Mouse (Mus musculus) heart, embryonic 11.5 days (tissue): ENCODE data around the gene Gpsm3. TPM values are rescaled to one million over a fixed set of nuclear protein-coding genes. Genes with fewer than 3 reads are reported as not detected.
A peak's percentile ranks its signal among the peaks of the same experiment; 100 is the strongest.

Experiments used
- ATAC-seq: fragments of 200-750 bp; cut with Nextera tagmentation; replicated peaks from 2 replicates; pipeline ENCODE4 v1.8.0; 2017; ENCODE audit warnings: moderate library complexity; ENCODE audit not compliant: insufficient number of reproducible peaks, low FRiP score, low TSS enrichment
- H3K27ac ChIP-seq: fragments of 300-500 bp; sonication (generic); 2 replicates; pipeline ENCODE4 v1.5.1; 2014; ENCODE audit warnings: mild to moderate bottlenecking, low read depth, low read length
- H3K27me3 ChIP-seq: fragments of 300-500 bp; sonication (generic); 2 replicates; pipeline ENCODE4 v1.6.1; 2014; ENCODE audit warnings: mild to moderate bottlenecking, low read length, mixed read lengths; ENCODE audit not compliant: control insufficient read depth, insufficient read depth
- H3K36me3 ChIP-seq: fragments of 300-500 bp; sonication (generic); 2 replicates; pipeline ENCODE4 v1.6.1; 2014; ENCODE audit warnings: mild to moderate bottlenecking, low read length, moderate library complexity, mixed read lengths; ENCODE audit not compliant: control insufficient read depth, insufficient read depth
- H3K4me1 ChIP-seq: fragments of 300-500 bp; sonication (generic); 2 replicates; pipeline ENCODE4 v1.6.1; 2014; ENCODE audit warnings: low read length; ENCODE audit not compliant: control insufficient read depth, insufficient read depth
- H3K4me2 ChIP-seq: fragments of 300-500 bp; sonication (generic); 2 replicates; pipeline ENCODE4 v1.6.1; 2014; ENCODE audit warnings: mild to moderate bottlenecking, moderate library complexity
- H3K4me3 ChIP-seq: fragments of 300-500 bp; sonication (generic); 2 replicates; pipeline ENCODE4 v1.5.1; 2014; ENCODE audit warnings: low read depth, low read length
- H3K9ac ChIP-seq: fragments of 300-500 bp; sonication (generic); 2 replicates; pipeline ENCODE4 v1.6.1; 2014; ENCODE audit warnings: mild to moderate bottlenecking, low read depth, low read length, moderate library complexity
- H3K9me3 ChIP-seq: fragments of 300-500 bp; sonication (generic); replicated peaks from 2 replicates; pipeline ENCODE4 v1.6.1; 2016; ENCODE audit warnings: low read length; ENCODE audit not compliant: control insufficient read depth
- WGBS: fragments of 180-500 bp; shearing (Covaris S2); extraction: QIAGEN DNeasy Blood & Tissue Kit; methylation state at CpG from one replicate; pipeline ENCODE4 v1.1.7; 2014; ENCODE audit not compliant: insufficient replicate concordance; 5-methylcytosine and 5-hydroxymethylcytosine counted together
- polyA plus RNA-seq: library from polyadenylated mRNA; unstranded; fragments of >200 nt; fragmentation: Nextera tagmentation; extraction: Ambion mirVana; gene quantifications from 2 replicates; pipeline ENCODE4 v1.2.1, GENCODE M21; 2014

Gene Gpsm3
- polyA plus RNA-seq, 1 experiment from 2014 or later = 10.3 TPM

DNA sequence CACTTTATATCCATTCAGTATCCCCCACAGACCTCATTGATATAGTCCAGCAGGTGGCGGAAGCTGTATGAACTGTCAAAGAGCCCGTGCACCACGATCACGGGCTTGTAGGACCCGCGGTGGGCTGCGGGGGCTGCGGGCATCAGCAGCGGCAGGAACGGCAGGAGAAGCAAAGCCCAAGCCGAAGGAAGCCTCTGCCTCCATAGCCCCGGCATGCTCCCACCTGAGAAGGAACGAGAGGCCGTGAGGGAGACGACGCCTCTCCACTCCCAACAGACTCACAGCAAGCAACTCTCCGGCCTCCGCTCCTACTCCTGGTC lies 37.1 kb downstream of the Gpsm3 start:
- WGBS = 0% methylated on average over 18 of the region's 18 CpGs
- Histone ChIP-seq H3K9ac (peak overlapping the region; percentile 85), H3K27ac (peak overlapping the region; percentile 76; the same call in 1 of the 2 replicates), H3K4me2 (peak overlapping the region; percentile 90), H3K4me1 (peaks cover 29% of the 10 kb centered on the region), H3K4me3 (peak overlapping the region; percentile 80), H3K27me3 (peaks cover 29% of the 10 kb centered on the region), H3K36me3 (peaks cover 5% of the 10 kb centered on the region), H3K9me3 (no peaks in the 10 kb centered on the region)
- ATAC-seq = peak; percentile 17; the same call in 1 of the 2 replicates

DNA sequence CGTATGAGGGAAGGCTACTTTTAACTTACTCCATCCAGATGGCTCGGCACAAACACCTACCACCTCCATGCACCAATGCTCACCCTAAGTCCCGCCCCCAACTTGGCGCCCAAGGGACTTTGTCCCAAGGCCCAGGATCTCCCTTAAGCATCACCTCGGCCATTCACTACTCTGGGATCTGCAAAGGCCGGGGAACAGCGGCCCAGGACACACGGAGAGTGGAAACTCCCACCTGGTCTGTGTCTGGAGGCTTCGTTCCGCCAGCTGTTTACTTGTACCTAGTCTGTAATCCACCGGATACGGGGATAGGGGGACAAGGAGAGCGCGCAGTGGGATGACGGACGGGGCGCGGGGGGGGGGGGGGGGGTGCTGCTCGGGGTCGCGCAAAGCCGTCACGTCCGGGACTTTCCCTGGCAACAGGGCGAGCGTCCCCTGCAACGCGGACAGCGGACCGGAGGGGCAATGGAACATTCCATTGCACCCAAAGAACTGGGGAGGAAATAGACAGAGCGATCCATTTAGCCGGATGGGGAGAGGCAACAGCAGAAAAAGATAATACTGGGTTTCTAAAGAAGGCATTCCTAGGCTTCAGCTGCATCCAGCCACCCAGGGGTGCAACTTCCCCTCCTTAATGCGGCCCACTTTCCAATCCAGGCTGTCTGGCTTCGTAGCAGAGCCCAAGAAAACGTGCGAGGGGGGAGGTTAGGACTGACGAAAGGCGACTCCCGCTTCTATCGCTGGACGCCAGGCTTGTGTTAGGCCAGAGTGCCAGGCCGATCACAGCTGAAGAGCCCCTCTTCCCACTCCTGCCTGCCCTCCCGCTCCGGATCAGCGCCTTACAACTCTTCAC lies 37.7 kb downstream of the Gpsm3 start:
- Histone ChIP-seq H3K4me3 (peak overlapping the region; percentile 80), H3K27me3 (peaks cover 35% of the 10 kb centered on the region), H3K4me1 (peaks cover 32% of the 10 kb centered on the region), H3K4me2 (peak overlapping the region; percentile 90), H3K9me3 (no peaks in the 10 kb centered on the region), H3K27ac (peak overlapping the region; percentile 93), H3K36me3 (peaks cover 2% of the 10 kb centered on the region), H3K9ac (peak overlapping the region; percentile 85)
- peak; percentile 69 for ATAC-seq
- under 1% methylated on average over 37 of the region's 45 CpGs for WGBS

DNA sequence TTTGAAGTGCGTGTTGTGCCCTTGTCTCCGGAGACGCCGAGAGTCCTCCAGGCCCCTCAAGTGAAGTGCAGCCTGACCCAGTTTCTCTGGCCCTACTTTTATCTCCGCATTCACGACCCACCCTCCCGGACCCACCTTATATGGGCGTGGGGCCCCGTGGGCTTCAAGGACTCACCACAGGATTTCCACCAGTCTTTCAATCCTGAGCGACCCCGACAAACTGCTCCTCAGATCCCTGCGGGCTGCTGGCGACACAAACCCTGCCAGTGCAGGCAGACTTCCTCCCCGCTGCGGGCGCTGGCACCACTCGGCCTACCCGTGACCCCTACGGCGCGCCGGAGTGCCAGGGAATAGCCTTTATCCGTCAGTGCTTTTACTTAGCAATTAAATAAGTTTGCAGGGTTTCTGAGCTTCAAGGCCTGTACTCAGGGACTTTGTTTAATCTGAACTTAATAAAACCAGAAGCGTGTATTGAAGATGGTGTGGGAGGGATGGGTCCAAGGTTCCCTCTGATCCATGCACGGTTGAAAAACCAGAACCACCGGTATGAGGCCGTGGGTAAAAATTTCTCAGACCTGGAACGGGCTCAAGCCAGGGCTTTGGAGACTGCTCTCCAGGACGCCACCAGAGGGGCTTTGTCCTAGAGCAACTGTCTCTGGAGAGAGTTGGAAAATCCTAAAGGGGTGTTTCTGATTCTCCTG lies 38.5 kb downstream of the Gpsm3 start, which contains the start of gene Ppt2:
Ppt2 (minus strand) TSS at position 568 of the 701 bp plus-strand sequence.
- Histone ChIP-seq H3K4me2 (peak within 1 kb of the TSS; percentile 90), H3K4me1 (peaks cover 32% of the 10 kb centered on the region), H3K27ac (peak within 1 kb of the TSS; percentile 93), H3K36me3 (no peaks in the 10 kb centered on the region), H3K9ac (peak within 1 kb of the TSS; percentile 85), H3K27me3 (peaks cover 42% of the 10 kb centered on the region), H3K4me3 (peak within 1 kb of the TSS; percentile 80), H3K9me3 (no peaks in the 10 kb centered on the region)
- 4% methylated on average over 29 of the region's 29 CpGs for WGBS
- no peak; the same call in 1 of the 2 replicates for ATAC-seq

DNA sequence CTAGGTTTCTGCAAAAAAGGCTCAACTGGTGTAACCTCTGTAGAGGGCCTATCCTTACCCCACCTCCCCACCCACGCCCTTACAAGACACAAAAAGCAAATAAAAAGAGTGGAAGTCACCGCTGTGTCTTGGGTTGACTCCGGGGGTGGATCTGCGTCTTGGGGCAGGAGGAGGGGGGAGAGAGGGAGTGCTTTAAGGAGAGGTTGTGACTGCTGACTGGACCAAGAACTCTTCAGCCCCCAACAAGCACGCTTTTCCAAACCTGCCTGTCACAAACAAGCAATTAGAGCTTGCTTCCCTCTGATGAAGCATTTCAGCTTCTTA lies 39.0 kb downstream of the Gpsm3 start:
- peaks cover 46% of the 10 kb centered on the region for H3K27me3 ChIP-seq

DNA sequence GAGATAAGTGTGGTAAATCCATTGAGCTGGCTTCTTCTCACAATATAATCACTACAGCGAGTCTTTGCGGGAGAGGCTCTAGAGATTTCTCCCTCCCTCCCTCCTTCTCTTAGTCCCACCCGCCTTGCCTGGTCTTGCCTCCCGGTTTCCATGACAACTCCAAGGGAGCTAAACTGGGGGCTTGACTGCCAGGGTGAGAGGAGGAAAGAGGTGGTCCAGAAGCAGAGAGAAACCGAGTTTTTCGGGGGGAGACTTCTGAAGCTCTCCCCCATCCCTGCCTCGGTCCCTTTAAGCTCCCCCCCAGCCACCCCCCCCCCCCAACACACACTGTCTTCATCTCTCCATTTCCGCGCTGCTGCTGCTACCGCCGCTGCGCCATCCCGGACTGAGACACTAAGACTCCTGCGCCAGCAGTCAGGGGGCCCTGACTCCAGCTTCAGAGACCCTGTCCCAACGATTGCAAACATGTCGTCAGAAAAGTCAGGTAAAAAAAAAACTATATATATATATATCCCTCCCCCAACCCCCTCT lies 39.7 kb downstream of the Gpsm3 start, which contains the start of gene Prrt1:
Prrt1 (plus strand) TSS at position 313 of the 531 bp plus-strand sequence.
- peak within 1 kb of the TSS; percentile 90 for H3K4me2 ChIP-seq
- 2% methylated on average over 16 of the region's 16 CpGs for WGBS
- no peaks in the 10 kb centered on the region for H3K36me3 ChIP-seq
- no peaks in the 10 kb centered on the region for H3K9me3 ChIP-seq
- peaks cover 32% of the 10 kb centered on the region for H3K4me1 ChIP-seq
- peak within 1 kb of the TSS; percentile 93; the same call in 1 of the 2 replicates for H3K27ac ChIP-seq
- ATAC-seq = no peak
- peaks cover 49% of the 10 kb centered on the region for H3K27me3 ChIP-seq
- H3K4me3 ChIP-seq = peak within 1 kb of the TSS; percentile 80
- H3K9ac ChIP-seq = peak within 1 kb of the TSS; percentile 85

More for the DNA sequence above, 39.0 kb downstream of the Gpsm3 start:
- Histone ChIP-seq H3K36me3 (no peaks in the 10 kb centered on the region), H3K4me2 (peak overlapping the region; percentile 90), H3K4me3 (peak overlapping the region; percentile 80), H3K9ac (peak overlapping the region; percentile 85; the same call in 1 of the 2 replicates), H3K27ac (no peak overlapping the region), H3K4me1 (peaks cover 32% of the 10 kb centered on the region), H3K9me3 (no peaks in the 10 kb centered on the region)
- ATAC-seq = no peak
- 23% methylated on average over 5 of the region's 5 CpGs for WGBS

DNA sequence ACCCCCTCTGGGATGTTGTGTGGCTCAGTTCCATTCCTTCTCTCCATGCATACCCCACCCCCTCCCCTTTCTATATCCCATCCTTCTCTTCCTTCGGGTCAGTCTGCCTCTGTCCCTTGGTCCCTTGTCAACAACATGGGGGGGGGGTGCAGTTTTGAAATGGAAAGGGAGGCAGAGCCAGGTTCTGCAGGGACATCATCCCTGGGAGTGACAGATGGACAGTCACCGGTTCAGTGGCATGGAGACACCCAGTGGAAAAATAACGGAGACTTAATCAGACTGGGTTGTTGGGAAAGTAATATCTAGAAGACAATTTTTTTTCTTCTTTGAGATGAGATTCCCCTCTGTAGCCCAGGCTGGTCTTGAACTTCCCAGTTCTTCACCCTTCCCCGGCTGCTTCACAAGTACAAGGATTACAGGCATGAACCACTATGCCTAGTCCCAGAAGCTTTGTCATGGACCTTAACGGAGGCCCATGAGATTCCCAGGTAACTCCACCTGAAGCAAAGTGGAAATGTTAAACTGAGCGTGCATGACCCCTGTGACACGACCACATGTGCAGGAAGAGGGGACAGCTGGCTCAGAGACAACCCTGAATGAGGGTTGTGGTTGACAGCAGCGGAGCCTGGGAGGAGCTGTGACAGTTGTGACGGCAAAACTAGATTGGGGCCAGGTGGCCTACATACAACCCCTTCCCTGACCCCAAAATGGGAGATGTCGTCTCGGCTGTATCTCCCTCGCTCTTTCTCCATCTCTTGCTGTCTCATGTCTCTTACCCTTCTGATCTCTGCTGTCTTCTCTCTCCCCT lies 40.4 kb downstream of the Gpsm3 start:
- Histone ChIP-seq H3K36me3 (no peaks in the 10 kb centered on the region), H3K4me1 (peaks cover 32% of the 10 kb centered on the region), H3K4me2 (no peak overlapping the region), H3K9ac (no peak overlapping the region), H3K9me3 (no peaks in the 10 kb centered on the region), H3K27me3 (peaks cover 49% of the 10 kb centered on the region), H3K27ac (no peak overlapping the region), H3K4me3 (peak overlapping the region; percentile 30; the same call in 1 of the 2 replicates)
- ATAC-seq = no peak
- WGBS = 10% methylated on average over 12 of the region's 12 CpGs

DNA sequence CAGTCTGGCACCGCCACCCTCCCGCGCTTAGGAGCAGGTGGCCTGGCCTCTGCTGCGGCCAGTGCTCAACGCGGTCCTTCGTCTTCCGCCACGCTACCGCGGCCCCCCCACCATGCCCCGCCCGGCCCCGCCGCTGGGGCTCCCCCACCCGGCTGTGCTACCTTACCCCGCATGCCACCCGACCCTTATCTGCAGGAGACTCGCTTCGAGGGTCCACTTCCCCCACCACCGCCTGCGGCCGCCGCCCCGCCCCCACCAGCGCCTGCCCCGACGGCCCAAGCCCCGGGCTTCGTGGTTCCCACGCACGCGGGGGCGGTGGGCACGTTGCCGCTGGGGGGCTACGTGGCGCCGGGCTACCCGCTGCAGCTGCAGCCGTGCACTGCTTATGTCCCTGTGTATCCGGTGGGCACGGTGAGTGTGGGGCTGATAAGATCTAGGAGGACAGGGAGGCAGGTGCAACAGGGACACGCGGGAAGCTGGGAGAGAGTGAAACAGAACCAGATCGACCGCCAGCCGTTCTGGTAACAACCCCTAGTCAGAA lies 41.2 kb downstream of the Gpsm3 start:
- ATAC-seq = no peak
- Histone ChIP-seq H3K9me3 (no peaks in the 10 kb centered on the region), H3K36me3 (no peaks in the 10 kb centered on the region), H3K27me3 (peaks cover 51% of the 10 kb centered on the region), H3K27ac (no peak overlapping the region), H3K4me2 (peak overlapping the region; percentile 55), H3K4me3 (peak overlapping the region; percentile 30), H3K9ac (no peak overlapping the region), H3K4me1 (peaks cover 32% of the 10 kb centered on the region)
- 2% methylated on average over 44 of the region's 48 CpGs for WGBS

DNA sequence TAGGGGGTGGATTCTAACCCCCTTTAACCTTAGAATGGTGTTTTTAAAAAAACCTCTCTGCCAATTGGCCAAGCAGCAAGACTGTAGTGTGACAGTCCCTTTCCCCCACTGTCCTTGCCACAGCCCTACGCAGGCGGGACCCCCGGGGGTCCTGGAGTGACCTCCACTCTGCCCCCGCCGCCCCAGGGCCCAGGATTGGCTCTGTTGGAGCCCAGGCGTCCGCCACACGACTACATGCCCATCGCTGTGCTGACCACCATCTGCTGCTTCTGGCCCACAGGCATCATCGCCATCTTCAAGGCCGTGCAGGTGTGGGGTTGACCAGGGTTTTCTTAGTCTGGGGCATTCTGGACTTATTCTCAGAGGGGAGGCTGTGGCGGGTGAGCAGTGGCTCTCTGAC lies 42.0 kb downstream of the Gpsm3 start:
- 6% methylated on average over 12 of the region's 12 CpGs for WGBS
- peak overlapping the region; percentile 30 for H3K4me3 ChIP-seq
- peaks cover 25% of the 10 kb centered on the region for H3K4me1 ChIP-seq
- no peak overlapping the region for H3K27ac ChIP-seq
- peaks cover 51% of the 10 kb centered on the region for H3K27me3 ChIP-seq
- no peak for ATAC-seq
- H3K4me2 ChIP-seq = peak overlapping the region; percentile 60
- no peaks in the 10 kb centered on the region for H3K36me3 ChIP-seq
- H3K9me3 ChIP-seq = no peaks in the 10 kb centered on the region
- H3K9ac ChIP-seq = no peak overlapping the region
